Mouse (Mus musculus) gastrocnemius, postnatal 4 days (tissue): ENCODE results near the gene Fcgrt. TPM values are rescaled to one million over a fixed set of nuclear protein-coding genes. Genes with fewer than 3 reads are reported as not detected.
"Not testable (repeated sequence)": the region's sequence is repeated elsewhere in the genome, so short reads cannot be mapped to it uniquely, and the experiment has no call there.

Source experiments
- DNase-seq, 2 experiments: peaks; one replicate each; pipeline ENCODE4 v3.0.0; 2021 to 2022; ENCODE audit warnings: low spot score in 2 of 2, mixed read lengths in 2 of 2
- long read RNA-seq, 2 experiments: library from polyadenylated mRNA; stranded (forward); transcript quantifications; one replicate each; pipeline ENCODE4 v2.0.0; 2021
- total RNA-seq, 2 experiments: library from RNA; stranded (reverse); gene quantifications; 2 replicates each; pipeline ENCODE4 v1.2.3; 2021

Gene Fcgrt
- total RNA-seq = 10 to 100 TPM; 84.6 to 87.3 TPM
- long read RNA-seq, experiment 1, transcript Fcgrt-205 (2 exons, 595 nt) = minor isoform, 5 of 146 reads
- long read RNA-seq, experiment 1, transcript Fcgrt-203 (7 exons, 1,602 nt) = minor isoform, 15 of 146 reads
- long read RNA-seq, experiment 1, transcript Fcgrt-201 (7 exons, 1,770 nt) = major isoform, 108 of 146 reads
- long read RNA-seq, experiment 1, partial matches to known transcripts = 11 of 146 reads
- long read RNA-seq, experiment 1, other reads (novel, unspliced or antisense) = 7 of 146 reads
- long read RNA-seq, experiment 2, transcript Fcgrt-201 (7 exons, 1,770 nt) = major isoform, 110 of 150 reads
- long read RNA-seq, experiment 2, transcript Fcgrt-203 (7 exons, 1,602 nt) = minor isoform, 20 of 150 reads
- long read RNA-seq, experiment 2, partial matches to known transcripts = 7 of 150 reads
- long read RNA-seq, experiment 2, other reads (novel, unspliced or antisense) = 13 of 150 reads

DNA sequence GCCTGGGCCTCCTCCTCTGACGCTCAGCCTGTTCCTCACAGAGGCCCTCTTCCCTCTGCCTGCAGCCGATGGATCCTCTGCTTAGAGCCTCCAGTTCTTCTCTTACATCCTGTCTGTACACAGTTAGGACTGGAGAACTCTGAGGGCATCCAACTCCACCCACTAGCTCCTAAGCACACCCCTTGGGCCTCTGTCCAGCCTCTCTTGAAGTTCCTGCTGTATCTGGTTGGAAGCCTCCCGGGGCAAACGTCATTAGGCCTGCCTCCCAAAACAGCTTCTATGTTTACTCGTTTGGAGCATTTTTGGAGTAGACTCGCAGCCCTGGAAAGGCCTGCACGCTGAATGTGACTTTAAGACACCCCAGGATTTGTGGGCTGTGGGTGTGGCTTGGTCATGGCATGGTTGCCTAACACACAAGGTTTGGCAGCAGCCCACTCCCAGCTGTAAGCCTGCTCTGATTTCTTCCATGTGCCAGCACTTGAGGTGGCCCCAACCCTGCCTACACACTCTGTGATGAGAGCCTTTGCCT lies at the start of gene Fcgrt:
Gene Fcgrt (minus strand): TSS at position 200 of the 529 bp plus-strand sequence.
- DNase-seq = peak; percentile 79 to 95

DNA sequence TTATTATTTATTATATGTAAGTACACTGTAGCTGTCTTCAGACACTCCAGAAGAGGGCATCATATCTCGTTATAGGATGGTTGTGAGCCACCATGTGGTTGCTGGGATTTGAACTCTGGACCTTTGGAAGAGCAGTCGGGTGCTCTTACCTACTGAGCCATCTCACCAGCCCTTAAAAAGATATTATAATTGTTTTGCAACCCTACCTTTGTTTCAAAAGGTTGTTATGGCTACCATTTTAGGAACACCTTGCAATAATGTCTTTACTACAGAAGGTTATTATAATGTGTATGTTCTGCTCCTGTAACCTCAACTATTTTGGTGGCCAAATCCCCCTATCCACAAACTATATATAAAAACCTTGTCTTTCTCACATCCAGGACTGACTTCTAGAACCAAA lies 49.4 kb upstream of the Fcgrt start:
- not testable (repeated sequence) for DNase-seq

DNA sequence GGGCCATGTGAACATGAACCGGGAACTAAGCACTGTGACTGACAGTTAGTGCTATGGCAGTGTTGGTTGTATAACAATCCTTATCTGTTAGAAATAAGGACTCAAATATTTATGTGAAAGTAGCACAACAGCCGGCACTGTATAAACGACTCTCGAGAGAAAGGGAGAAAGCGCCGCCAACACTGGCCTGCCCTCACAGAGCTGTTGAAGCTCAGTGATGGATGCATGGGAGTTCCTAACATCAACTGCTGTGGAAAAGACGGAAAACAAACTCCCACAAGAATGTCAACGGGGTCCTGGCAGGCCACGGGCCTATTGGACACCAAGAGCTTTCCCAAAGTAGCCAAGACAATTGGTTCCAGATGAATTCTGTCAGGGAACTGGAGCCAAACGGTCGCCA lies 47.7 kb upstream of the Fcgrt start:
- peak in 1 of 2 experiments; percentile 49 for DNase-seq

DNA sequence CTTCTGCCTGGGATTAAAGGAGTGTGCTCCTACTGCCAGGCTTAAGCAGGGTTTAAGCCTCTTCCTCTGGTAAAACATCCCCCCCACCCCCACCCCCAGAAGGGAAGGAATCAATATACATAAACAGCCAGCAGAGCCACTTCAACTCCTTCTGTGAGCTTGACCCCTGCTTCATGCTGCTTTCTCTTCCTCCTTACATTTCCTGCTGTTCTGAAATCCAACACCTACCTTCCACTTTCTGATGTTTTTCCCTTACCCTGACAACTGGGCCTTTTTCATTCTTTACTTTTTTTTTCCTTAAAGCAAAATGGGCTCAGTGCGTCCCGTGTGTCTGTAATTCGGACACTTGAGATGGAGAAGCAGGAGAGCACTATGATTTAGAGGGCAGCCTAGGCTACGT lies 46.7 kb upstream of the Fcgrt start:
- no peak for DNase-seq

DNA sequence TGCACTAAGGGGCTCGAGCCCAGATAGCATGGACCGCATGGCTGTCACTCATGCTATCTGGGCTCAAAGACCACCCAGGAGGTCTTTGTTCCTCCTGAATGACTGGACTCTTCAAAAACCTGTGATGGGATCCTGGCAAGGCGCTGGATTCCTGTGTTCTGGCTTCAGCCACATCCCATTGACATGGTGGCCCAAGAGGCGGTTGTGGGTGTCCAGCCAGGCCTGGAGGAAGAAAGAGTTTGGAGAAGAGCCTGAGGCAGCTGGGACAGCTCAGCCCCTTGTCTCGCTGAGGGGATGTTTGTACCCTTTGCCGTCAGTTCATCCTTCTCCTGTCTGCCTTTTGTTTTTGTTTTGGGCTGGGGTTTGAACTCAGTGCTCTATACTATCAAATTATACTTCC lies 45.9 kb upstream of the Fcgrt start:
- DNase-seq = no peak

DNA sequence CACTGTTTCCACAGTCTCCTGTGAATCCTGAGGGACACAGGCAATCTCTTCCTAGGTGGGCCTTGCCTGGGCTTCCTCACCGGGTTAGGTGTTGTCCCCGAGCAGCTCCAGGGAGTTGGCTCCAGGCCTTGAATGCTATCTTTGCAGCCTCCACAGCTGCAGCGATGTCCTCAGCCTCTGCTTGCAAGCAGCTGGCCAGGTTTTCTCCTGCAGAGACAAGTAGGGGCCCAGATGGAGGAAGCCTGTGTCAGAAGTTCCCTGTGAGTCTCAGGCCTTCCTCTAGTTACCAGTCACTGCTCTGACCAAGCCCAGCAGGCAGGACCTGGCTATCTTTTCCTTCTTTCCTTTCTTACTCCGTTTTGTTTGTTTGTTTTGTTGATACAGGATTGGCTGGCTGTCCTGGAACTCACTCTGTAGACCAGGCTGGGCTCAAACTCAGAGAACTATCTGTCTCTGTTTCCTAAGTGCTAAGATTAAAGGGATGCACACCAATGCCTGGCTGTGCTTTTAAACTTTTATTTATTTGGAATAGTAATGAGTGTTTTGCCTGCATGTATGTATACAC lies 45.0 kb upstream of the Fcgrt start:
- no peak for DNase-seq

DNA sequence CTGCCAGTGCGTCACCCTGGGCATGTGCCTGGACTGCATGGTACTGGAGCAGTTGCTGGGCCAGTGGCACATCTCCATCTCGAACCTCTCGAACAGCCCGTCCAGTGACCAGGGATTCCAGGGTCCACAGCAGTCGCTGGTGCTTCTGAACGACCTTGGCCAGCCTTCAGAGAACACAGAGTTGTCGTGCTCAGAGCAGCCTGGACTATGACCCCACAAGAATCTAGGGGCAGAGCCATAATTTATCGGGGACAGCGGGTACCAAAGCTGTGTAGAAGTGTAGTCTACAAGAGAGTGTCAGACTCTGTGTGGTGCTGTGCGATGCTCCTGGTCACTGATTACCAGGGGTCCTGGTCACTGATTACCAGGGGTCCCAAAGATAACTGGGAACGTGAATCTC lies 44.2 kb upstream of the Fcgrt start:
- DNase-seq = no peak

DNA sequence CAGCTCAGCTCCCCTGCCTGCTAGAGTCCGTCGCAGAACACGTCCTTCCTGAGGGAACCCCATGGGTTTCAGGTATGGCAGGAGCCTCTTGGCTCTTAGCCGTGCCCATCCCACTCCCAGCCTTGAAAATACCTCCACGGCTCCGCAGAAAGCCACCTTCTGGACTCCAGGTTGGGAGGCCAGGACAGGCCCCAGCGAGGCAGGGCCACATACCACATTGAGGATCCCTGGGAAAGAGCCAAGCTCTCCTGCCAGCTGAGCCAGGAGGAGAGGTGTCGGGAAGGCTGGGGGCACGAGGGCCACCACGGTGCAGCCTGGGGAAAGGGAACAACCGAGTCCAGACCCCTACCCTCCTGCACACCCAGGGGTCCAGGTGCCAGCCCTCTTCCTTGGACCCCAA lies 43.6 kb upstream of the Fcgrt start:
- DNase-seq = no peak

DNA sequence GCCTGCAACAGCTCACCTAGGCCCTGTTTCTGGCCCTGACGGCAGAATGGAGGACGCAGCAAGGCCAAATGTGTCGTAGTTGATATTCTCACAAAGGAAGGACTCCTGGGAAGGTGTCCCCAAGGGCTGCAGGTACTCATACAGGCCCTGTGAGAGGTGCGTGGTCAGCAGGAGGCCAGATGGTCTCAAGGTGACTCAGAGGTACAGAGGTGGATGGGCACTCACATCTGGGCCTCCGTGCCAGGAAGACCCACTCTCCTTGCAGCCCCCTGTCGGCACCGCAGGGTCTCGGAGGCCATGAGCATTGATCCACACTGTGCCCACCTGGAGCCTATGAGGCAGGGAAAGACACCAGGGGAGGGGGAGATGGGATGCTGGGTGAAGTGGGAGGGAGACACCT lies 41.8 kb upstream of the Fcgrt start:
- no peak for DNase-seq

DNA sequence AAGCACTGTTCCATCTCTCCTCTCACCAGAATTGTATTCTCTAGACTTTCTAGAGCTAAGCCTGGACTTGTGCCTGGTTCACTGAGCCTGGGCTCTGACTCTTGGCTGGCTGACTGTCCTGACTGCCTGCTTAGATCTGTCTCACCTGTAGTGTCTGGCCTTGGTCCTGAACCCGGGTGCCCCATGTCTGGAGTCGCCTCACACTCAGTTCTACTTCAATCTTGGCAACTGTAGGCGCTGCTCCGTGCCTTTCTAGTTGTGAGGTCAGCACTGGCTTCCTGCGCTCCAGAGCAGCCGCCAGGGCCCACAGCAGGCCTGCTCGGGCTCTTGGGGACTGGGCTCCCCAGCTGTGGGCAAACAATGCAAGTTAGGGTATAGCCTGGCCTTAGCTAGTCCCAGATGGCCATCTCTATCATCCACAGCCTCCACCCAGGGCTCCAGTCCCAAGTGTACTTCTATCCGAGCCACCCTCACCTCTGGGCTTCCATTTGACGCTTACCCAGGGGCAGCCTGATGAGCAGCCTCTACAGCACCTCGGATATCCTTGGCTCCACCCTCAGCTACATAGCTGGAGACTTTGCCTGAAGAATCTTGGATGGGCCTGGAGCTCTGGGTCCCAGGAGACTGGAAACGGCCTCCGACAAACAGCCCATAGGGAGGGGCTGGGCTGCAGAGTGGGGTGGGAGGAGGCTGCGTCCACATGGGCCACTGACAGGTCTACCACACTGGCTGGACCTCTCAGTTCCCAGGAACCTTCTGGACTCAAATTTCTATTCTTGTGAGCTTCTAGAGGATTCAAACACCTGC lies 40.9 kb upstream of the Fcgrt start:
- no peak for DNase-seq

DNA sequence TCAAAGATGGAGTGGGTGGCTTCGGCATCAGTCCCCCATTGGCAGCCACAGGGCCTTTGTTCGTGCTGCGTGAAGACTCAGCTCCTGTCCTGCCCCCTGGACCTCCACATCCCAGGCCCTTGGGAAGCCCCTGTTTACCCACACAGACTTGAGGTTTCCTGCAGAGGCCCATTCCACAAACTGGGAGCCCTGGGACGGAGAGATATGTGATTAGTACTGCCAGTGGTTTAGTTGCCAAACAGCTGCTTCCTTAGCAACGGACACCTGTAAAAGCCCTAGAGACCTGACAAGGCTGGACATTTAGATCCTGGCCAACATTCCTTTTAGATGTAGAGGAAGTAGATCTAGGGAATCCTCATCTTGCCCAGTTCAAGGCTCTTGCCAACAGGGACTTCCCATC lies 38.3 kb upstream of the Fcgrt start:
- no peak for DNase-seq

DNA sequence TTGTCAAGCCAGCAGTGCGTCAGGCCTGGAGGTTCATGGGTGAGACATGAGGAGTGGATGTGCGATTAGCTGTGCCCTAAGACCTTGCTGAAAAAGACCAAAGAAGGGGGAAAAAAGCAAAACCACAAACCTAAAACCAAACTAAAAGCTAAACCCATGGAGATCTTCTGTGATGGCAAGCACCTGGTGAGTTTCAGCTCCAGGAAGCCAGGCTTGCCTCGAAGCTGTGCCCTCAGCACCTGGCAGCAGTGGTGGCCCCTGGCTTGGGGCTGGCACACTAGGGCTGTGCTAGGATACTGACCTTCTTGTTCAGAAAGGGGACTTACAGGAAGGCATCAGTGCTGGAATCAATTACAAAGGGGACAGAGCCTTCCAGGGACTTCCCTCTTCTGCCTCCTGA lies 37.7 kb upstream of the Fcgrt start:
- DNase-seq = no peak

DNA sequence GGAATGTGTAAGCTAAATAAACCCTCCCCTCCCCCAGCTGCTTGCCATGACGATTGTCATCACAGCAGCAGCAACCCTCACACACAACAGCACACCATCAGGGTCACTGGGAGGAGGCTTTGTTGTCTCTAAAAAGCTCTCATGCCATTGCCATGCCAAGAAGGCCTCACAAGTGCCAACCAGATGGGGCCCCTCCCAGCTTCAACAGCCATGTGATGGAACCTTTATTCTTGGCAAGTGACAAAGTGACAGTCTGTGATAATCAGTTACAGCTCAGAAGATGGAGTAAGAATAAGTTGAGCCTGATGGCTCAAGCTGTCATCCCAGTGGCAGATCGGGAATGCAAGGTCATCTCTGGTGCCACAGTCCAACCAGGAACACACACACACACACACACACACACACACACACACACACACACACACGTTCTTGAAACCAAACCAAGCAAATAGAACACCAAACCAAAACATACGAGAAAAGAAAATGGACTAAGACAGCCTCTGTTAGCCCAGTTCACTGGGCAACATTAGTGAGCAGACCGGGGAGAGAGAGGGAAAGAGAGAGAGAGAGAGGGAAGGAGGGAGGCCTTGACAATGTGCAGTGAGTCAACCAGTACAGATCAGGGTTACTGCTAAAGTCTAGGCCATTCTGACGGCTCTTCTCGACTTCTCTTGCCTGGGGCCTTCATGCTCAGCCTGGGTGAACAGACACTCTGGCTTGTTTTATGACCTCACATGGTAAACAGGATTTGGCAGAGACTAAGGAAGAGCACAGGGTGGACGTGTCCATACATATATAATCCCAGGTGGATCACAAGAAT lies 36.5 kb upstream of the Fcgrt start:
- no peak for DNase-seq

DNA sequence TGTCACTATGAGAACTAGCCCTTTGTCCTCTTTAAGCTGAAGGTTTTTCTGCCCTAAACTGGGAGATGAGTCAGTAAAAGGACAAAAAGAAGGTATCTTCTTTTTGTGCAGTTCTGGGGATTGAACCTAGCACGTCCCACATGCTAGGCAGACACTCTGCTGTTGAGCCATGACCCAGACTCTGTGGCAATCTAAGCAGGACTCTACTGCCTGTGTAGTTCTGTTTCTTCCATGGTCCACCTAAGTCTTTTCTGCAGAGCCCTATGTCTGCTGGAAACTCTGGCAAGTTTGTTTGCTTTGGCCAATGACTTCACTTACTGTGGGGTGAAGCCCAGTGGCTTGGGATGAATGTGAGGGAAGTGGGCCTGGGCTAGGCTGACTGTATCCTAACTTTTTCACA lies 34.8 kb upstream of the Fcgrt start:
- DNase-seq = no peak

DNA sequence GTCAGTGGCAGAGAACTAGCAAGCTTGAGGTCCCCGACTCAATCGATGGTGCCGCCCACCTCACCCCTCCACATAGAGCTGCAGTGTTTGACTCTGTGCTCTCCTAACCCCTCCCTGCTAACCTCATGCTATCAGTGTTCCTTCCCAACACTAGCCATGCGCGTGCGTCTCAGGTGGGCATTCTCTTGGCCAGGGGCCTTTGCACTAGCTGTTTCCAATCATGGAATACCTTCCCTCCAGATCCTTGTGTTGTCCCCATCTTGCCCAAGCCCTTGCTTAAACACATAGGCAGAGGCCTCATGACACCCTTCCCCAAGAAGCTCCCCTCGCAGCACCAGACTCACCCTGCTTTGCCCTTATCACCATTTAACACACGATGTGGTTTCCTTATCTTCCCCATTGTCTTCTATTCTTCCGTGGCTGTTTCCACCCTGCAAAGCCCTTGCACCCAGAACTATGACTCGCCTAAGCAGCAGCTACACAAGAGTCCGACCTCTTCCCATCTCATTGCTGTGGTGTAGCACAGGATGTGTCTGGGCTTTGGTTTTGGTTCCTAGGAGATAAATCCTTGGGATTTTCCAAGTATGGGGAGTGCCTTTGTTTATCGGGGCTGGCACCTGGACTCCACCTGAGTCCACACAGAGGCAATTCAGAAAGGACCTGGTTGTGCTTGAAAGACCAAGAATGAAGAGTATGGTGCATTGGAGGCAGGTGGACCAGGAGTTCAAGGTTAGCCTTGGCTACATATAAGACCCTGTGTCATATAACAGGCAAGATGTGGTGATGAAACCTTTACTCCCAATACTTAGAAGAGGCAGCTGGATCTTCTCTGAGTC lies 33.7 kb upstream of the Fcgrt start:
- no peak for DNase-seq

DNA sequence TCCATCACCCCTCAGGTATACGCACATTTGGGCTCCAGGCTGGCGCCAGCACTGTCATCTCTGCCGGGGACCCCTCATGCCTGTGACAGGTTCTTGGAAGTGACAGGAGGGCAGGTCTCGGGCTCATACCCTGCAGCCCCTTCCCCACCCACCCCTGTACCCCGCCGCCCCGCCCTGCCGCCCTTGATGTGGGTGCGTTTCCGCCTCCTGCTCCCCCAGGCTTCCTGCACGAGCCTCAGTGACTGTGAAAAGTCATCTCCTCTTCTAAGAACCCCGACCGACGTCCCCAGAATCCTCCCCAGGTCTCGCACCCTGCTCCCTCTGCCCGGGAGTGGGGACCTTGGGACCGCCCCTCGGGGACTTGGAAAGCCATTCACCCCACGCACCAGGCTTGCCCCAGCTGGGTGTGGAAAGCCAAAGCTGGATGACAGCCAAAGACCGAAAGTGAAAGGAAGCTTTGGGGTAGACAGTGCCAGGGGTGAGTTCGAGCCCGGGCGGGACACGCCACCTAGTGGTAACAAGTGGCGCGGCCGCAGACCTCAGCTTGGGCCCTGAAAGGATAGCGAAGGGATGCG lies 32.4 kb upstream of the Fcgrt start, which contains the start of the genes Gm45713 and Flt3l:
Gene Gm45713 (minus strand): TSS at position 239 of the 575 bp plus-strand sequence.
Gene Flt3l (minus strand): TSS at position 440 of the 575 bp plus-strand sequence.
- DNase-seq = peak; percentile 88 to 92

DNA sequence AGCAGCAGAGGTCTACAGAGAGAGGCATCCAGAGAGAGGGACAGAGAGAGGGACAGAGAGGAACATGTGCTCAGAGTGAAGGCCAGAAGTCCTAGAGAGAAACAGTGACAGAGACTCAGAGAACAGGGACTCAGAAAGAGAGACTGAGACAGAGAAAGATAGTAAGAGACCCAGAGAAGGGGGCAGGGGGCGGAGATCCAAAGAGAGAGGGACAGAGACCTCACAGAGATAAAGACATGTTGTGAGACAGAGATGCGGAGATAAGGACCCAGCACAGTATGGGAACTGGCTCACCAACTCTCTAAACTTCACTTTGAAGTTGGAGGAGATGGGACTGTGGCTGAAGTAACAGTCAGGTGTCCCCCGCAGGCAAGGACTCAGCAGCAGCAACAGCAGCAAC lies 31.7 kb upstream of the Fcgrt start:
- no peak for DNase-seq

DNA sequence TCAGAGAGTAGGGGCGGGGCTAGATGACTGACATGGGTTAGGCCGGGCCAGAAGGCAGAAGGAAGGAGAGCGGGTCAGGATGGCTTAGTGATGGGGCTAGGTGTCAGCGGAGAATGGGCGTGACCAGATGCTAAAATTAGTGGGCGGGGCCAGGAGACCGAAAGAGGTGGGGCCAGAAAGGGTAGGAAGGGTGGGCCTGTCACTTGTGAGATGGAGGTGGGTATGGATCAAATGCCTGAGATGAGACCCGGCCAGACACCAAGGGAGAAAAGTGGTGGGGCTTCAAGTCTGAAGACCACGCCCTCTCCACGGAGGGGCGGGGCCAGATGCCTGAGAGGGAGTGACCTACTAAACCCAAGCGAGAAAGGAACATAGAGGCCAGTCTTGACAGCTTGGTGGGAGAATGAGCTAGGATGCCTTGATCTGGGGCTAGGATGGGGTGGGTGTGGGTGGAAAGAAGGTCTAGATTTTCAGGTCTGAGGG lies 30.9 kb upstream of the Fcgrt start:
- DNase-seq = no peak

DNA sequence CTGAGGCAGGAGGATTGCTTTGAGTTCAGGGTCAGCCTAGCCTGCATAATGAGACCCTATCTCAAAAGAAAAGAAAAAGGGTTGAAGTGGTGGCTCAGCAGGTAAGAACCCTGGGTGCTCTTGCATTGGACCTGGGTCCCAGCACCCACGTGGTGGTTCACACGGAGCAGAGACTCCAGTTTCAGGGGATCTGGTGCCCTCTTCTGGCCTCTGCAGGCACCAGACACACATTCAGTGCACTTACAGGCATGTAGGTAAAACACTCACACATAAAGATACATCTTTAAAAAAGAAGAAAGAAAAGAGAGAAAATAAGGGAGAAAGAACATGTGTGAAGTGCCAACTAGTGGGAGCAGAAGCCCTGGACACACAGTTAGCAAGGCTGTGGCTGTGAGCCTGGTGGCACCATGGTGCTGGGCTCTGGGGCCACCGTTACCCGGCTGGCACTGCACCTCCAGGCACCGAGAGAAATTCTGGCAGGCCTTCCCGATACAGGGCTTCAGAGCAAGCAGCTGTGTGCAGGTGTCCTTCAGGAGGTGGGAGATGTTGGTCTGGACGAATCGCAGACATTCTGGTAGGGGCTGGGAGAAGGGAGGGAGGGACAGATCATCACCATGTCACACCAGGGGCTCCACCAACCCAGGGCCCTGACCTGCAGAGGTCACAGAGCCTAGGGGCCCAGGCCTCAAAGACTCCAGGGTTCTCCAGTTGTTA lies 30.0 kb upstream of the Fcgrt start:
- no peak for DNase-seq
